Mouse (Mus musculus): ENCODE measurements around the gene Gm21828. TPM values are rescaled to one million over a fixed set of nuclear protein-coding genes. Genes with fewer than 3 reads are reported as not detected.
"Not testable (repeated sequence)": the region's sequence is repeated elsewhere in the genome, so short reads cannot be mapped to it uniquely, and the experiment has no call there.

The Gm21828 gene
- polyA plus RNA-seq (2015; fragmentation: Nextera tagmentation; extraction: Ambion mirVana), result not detected in 2 replicates

- not testable (repeated sequence) for ATAC-seq; H3K4me2 ChIP-seq (ENCODE audit: low read length); H3K4me3 ChIP-seq (replicated peaks; ENCODE audit: low read length); H3K27ac ChIP-seq (ENCODE audit: low read length); H3K4me1 ChIP-seq (replicated peaks; ENCODE audit: control insufficient read depth, insufficient read depth, low read length); H3K9me3 ChIP-seq (ENCODE audit: control insufficient read depth, low read length); H3K27me3 ChIP-seq (replicated peaks; ENCODE audit: control insufficient read depth, insufficient read depth, low read length); H3K36me3 ChIP-seq (ENCODE audit: control insufficient read depth, insufficient read depth); H3K9ac ChIP-seq (replicated peaks; ENCODE audit: low read depth, low read length)
- WGBS, result no CpG with 5 or more reads among the region's 3 CpGs
These were observed at the start of gene Gm21828 for GRCm38 (mm10) chrY:13223828-13224227. TSS of gene Gm21828 (minus strand) at chrY:13223928.

GRCm38 (mm10) chrY:13252091-13252490 lies 28.4 kb upstream of the Gm21828 start, which contains the start of the genes Gm21440 and Gm21454:
TSS of gene Gm21440 (plus strand) at chrY:13252391.
TSS of gene Gm21454 (plus strand) at chrY:13252442.
- not testable (repeated sequence) for H3K27ac ChIP-seq (ENCODE audit: low read length); H3K4me3 ChIP-seq (replicated peaks; ENCODE audit: low read length); ATAC-seq; H3K4me1 ChIP-seq (replicated peaks; ENCODE audit: control insufficient read depth, insufficient read depth, low read length); H3K27me3 ChIP-seq (replicated peaks; ENCODE audit: control insufficient read depth, insufficient read depth, low read length); H3K4me2 ChIP-seq (ENCODE audit: low read length); H3K9ac ChIP-seq (replicated peaks; ENCODE audit: low read depth, low read length); H3K9me3 ChIP-seq (ENCODE audit: control insufficient read depth, low read length); H3K36me3 ChIP-seq (ENCODE audit: control insufficient read depth, insufficient read depth)

Other genes with a start within 250 kb of the Gm21828 start
- not detected in 2 replicates for gene Gm20807, start 181.0 kb downstream of the Gm21828 start, polyA plus RNA-seq (2015; fragmentation: Nextera tagmentation; extraction: Ambion mirVana)
- not detected in 2 replicates for gene Gm21891, start 90.4 kb downstream of the Gm21828 start, polyA plus RNA-seq (2015; fragmentation: Nextera tagmentation; extraction: Ambion mirVana)
- gene Gm21425, start 62.0 kb downstream of the Gm21828 start, polyA plus RNA-seq (2015; fragmentation: Nextera tagmentation; extraction: Ambion mirVana), result not detected in 2 replicates
- gene Gm21440, start 28.5 kb upstream of the Gm21828 start, polyA plus RNA-seq (2015; fragmentation: Nextera tagmentation; extraction: Ambion mirVana), result not detected in 2 replicates
- not detected in 2 replicates for gene Gm21454, start 28.5 kb upstream of the Gm21828 start, polyA plus RNA-seq (2015; fragmentation: Nextera tagmentation; extraction: Ambion mirVana)
- not detected in 2 replicates for gene Gm21725, start 125.1 kb upstream of the Gm21828 start, polyA plus RNA-seq (2015; fragmentation: Nextera tagmentation; extraction: Ambion mirVana)
- not detected in 2 replicates for gene Gm21866, start 241.7 kb upstream of the Gm21828 start, polyA plus RNA-seq (2015; fragmentation: Nextera tagmentation; extraction: Ambion mirVana)